Mouse (Mus musculus): ENCODE data around the gene Olig2. TPM values are rescaled to one million over a fixed set of nuclear protein-coding genes. Genes with fewer than 3 reads are reported as not detected.

Olig2 gene
- polyA plus RNA-seq (2015; fragmentation: Nextera tagmentation; extraction: Ambion mirVana), result not detected in 2 replicates

DNA sequence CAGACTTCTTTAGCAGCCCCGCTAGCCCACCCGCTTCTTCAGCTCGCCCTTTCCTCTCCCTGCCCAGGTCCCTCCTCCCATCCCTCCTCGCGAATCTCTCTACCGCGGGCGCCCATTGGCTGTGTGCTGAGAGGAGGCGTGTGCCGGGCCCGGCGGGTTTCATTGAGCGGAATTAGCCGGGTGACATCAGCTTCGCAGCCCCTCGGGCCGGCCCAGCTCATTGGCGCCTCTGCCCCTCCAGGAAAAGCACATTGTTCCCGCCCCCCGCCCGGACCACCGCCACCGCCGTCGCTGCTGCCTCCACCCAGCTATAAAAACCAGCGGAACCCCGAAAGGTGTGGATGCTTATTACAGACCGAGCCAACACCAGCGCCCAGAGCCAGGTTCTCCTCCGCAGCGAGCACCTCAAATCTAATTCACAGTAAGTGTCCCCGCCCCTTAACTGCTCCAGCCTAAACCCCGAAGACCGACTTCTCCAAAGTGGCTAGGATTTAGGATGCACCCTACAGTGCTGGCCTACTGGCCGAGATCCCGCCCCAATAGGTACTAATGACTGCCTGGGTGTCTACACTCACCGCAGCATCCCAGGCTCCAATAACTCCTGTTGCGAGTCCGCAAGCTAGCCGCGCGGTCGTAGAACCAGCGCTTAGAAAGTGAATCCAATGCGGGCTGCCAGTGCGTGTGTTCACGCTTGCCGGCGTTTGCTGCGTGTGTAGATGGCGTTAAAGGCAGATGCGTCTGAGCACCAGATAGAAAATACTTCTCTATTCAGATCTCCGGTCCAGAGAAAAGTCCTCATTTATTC is at the start of gene Olig2:
Gene Olig2 (plus strand): TSS at position 225 of the 805 bp plus-strand sequence.
- Histone ChIP-seq H3K9me3 (ENCODE audit: low read length) (no peaks in the 10 kb centered on the region), H3K4me3 (ENCODE audit: low read depth, low read length) (no peak within 1 kb of the TSS; the same call in 1 of the 2 replicates), H3K9ac (replicated peaks) (no peak within 1 kb of the TSS), H3K27me3 (ENCODE audit: insufficient read depth, low read length) (peaks cover 100% of the 10 kb centered on the region), H3K4me2 (ENCODE audit: low read depth, low read length) (no peak within 1 kb of the TSS; the same call in 1 of the 2 replicates), H3K27ac (ENCODE audit: low read depth) (no peak within 1 kb of the TSS), H3K36me3 (replicated peaks; ENCODE audit: insufficient read depth, low read length) (no peaks in the 10 kb centered on the region), H3K4me1 (ENCODE audit: insufficient read depth) (peaks cover 2% of the 10 kb centered on the region; the same call in 1 of the 2 replicates)
- 3% methylated on average over 53 of the region's 53 CpGs for WGBS (ENCODE audit: insufficient replicate concordance)
- DNase-seq (no peak), ATAC-seq (no peak)
- TF ChIP-seq CTCF (IDR thresholded peaks at IDR 0.05; ENCODE audit: low read depth) (no peak), EP300 (IDR thresholded peaks at IDR 0.05; ENCODE audit: low read depth) (no peak)

- WGBS (ENCODE audit: insufficient replicate concordance), result 64% methylated on average over 8 of the region's 8 CpGs
- no peak overlapping the region for H3K27ac ChIP-seq (ENCODE audit: low read depth)
- no peak overlapping the region for H3K4me2 ChIP-seq (ENCODE audit: low read depth, low read length)
- no peaks in the 10 kb centered on the region for H3K4me1 ChIP-seq (ENCODE audit: insufficient read depth)
- DNase-seq, result no peak
- ATAC-seq, result no peak
- no peaks in the 10 kb centered on the region for H3K27me3 ChIP-seq (ENCODE audit: insufficient read depth, low read length)
- no peak overlapping the region for H3K9ac ChIP-seq (replicated peaks)
- TF ChIP-seq EP300 (IDR thresholded peaks at IDR 0.05; ENCODE audit: low read depth) (no peak), CTCF (IDR thresholded peaks at IDR 0.05; ENCODE audit: low read depth) (no peak)
- no peaks in the 10 kb centered on the region for H3K36me3 ChIP-seq (replicated peaks; ENCODE audit: insufficient read depth, low read length)
- no peak overlapping the region for H3K4me3 ChIP-seq (ENCODE audit: low read depth, low read length)
- no peaks in the 10 kb centered on the region for H3K9me3 ChIP-seq (ENCODE audit: low read length)
Observed at GRCm38 (mm10) chr16:91175892-91176291, 49.4 kb upstream of the Olig2 start.

- no peak for TF ChIP-seq CTCF (IDR thresholded peaks at IDR 0.05; ENCODE audit: low read depth)
- Histone ChIP-seq H3K27me3 (ENCODE audit: insufficient read depth, low read length) (no peaks in the 10 kb centered on the region), H3K9me3 (ENCODE audit: low read length) (no peaks in the 10 kb centered on the region), H3K4me3 (ENCODE audit: low read depth, low read length) (no peak overlapping the region), H3K27ac (ENCODE audit: low read depth) (no peak overlapping the region), H3K36me3 (replicated peaks; ENCODE audit: insufficient read depth, low read length) (no peaks in the 10 kb centered on the region), H3K9ac (replicated peaks) (no peak overlapping the region), H3K4me1 (ENCODE audit: insufficient read depth) (no peaks in the 10 kb centered on the region), H3K4me2 (ENCODE audit: low read depth, low read length) (no peak overlapping the region)
- 53% methylated on average over 8 of the region's 8 CpGs for WGBS (ENCODE audit: insufficient replicate concordance)
- ATAC-seq (no peak), DNase-seq (no peak)
Observed at GRCm38 (mm10) chr16:91187046-91187445, 38.2 kb upstream of the Olig2 start.

GRCm38 (mm10) chr16:91187662-91188061 is 37.6 kb upstream of the Olig2 start:
- H3K27ac ChIP-seq (ENCODE audit: low read depth), result no peak overlapping the region
- no peak overlapping the region for H3K9ac ChIP-seq (replicated peaks)
- H3K27me3 ChIP-seq (ENCODE audit: insufficient read depth, low read length), result no peaks in the 10 kb centered on the region
- H3K9me3 ChIP-seq (ENCODE audit: low read length), result no peaks in the 10 kb centered on the region
- no peak overlapping the region for H3K4me3 ChIP-seq (ENCODE audit: low read depth, low read length)
- no peak for TF ChIP-seq EP300 (IDR thresholded peaks at IDR 0.05; ENCODE audit: low read depth)
- TF ChIP-seq CTCF (IDR thresholded peaks at IDR 0.05; ENCODE audit: low read depth), result no peak
- ATAC-seq, result no peak
- H3K36me3 ChIP-seq (replicated peaks; ENCODE audit: insufficient read depth, low read length), result no peaks in the 10 kb centered on the region
- 67% methylated on average over 10 of the region's 10 CpGs for WGBS (ENCODE audit: insufficient replicate concordance)
- H3K4me1 ChIP-seq (ENCODE audit: insufficient read depth), result no peaks in the 10 kb centered on the region
- H3K4me2 ChIP-seq (ENCODE audit: low read depth, low read length), result no peak overlapping the region
- no peak for DNase-seq

GRCm38 (mm10) chr16:91188304-91188703 is 37.0 kb upstream of the Olig2 start:
- no peak overlapping the region for H3K27ac ChIP-seq (ENCODE audit: low read depth)
- no peak overlapping the region for H3K9ac ChIP-seq (replicated peaks)
- no peak for ATAC-seq
- H3K9me3 ChIP-seq (ENCODE audit: low read length), result no peaks in the 10 kb centered on the region
- H3K27me3 ChIP-seq (ENCODE audit: insufficient read depth, low read length), result no peaks in the 10 kb centered on the region
- no peaks in the 10 kb centered on the region for H3K36me3 ChIP-seq (replicated peaks; ENCODE audit: insufficient read depth, low read length)
- no peak overlapping the region for H3K4me3 ChIP-seq (ENCODE audit: low read depth, low read length)
- TF ChIP-seq CTCF (IDR thresholded peaks at IDR 0.05; ENCODE audit: low read depth) (no peak), EP300 (IDR thresholded peaks at IDR 0.05; ENCODE audit: low read depth) (no peak)
- H3K4me1 ChIP-seq (ENCODE audit: insufficient read depth), result no peaks in the 10 kb centered on the region
- no peak overlapping the region for H3K4me2 ChIP-seq (ENCODE audit: low read depth, low read length)
- DNase-seq, result no peak
- WGBS (ENCODE audit: insufficient replicate concordance), result 69% methylated on average over 12 of the region's 12 CpGs

GRCm38 (mm10) chr16:91191233-91191632 is 34.0 kb upstream of the Olig2 start:
- Histone ChIP-seq H3K27ac (ENCODE audit: low read depth) (no peak overlapping the region), H3K4me2 (ENCODE audit: low read depth, low read length) (no peak overlapping the region), H3K9me3 (ENCODE audit: low read length) (no peaks in the 10 kb centered on the region), H3K4me1 (ENCODE audit: insufficient read depth) (no peaks in the 10 kb centered on the region), H3K9ac (replicated peaks) (no peak overlapping the region), H3K27me3 (ENCODE audit: insufficient read depth, low read length) (no peaks in the 10 kb centered on the region), H3K4me3 (ENCODE audit: low read depth, low read length) (no peak overlapping the region), H3K36me3 (replicated peaks; ENCODE audit: insufficient read depth, low read length) (no peaks in the 10 kb centered on the region)
- no peak for TF ChIP-seq EP300 (IDR thresholded peaks at IDR 0.05; ENCODE audit: low read depth)
- no peak for TF ChIP-seq CTCF (IDR thresholded peaks at IDR 0.05; ENCODE audit: low read depth)
- 70% methylated on average over 6 of the region's 6 CpGs for WGBS (ENCODE audit: insufficient replicate concordance)
- ATAC-seq (no peak), DNase-seq (no peak)
